Mouse (Mus musculus) 416B (cell line): Measurements from ENCODE around the gene Prkd2.

Source experiments
- DNase-seq: peaks from one replicate; pipeline ENCODE4 v3.0.0; 2011; ENCODE audit warnings: low read depth

Prkd2 gene

DNA sequence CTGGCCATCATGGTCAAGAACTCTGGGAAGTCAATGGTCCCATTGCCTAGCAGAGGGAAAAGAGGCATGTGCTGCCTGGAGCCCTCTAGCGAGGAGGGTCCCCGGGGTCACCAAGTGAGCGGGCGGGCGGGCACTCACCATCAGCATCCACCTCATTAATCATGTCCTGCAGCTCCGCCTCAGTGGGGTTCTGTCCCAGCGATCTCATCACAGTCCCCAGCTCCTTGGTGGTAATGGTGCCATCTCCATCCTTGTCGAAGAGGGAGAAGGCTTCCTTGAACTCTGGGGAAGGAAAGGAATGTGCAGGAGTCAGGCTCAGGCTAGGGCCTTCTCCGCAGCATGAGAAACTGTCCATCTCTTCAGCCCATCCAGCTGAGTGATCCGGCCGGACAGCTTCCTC is 74.7 kb downstream of the Prkd2 start:
- DNase-seq = no peak

GRCm38 (mm10) chr7:16918014-16918413 is 75.3 kb downstream of the Prkd2 start:
- no peak for DNase-seq

- DNase-seq = no peak
Measured at GRCm38 (mm10) chr7:16918670-16919069, 76.0 kb downstream of the Prkd2 start.

DNA sequence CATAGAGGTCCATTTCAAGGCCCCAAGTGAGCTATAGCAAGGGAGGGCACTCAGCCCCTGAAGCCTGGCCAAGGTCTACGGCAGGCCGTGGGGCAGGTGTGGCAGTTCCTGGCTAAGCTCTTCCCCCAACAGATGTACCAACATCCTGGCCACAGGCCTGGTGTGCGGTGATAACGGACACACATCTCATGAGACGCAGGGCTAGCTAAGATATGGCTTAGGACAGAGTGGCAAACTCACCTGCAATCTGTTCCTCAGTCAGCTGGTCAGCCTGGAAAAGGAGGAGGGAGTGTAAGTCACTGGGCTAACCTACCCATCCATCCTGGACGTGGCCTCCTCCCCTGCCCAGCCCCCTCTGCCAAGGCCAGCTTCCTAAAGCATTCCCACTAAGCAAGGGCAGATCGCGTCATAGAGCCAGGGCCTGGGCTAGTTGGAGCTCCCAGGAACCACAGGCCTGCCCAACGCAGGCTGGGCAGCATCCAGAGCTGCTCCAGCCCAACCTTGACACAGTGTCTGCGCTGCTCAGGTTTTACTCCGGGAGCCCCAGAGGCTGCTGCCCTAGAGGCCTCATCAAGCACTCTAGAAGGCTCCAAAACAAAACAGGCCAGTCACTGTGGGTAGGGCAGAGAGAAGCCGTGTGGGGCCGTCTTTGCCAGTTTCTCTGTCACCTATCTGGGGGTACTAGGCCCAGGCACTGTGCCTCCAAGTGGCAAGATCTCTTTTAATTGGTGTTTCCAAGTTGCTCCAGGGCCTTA is 76.9 kb downstream of the Prkd2 start:
- DNase-seq = no peak
